Comparison of ENCODE assay signal across 12 mouse cellular contexts in genomic region chr5:4649858-4650556, GRCm38 (mm10).
DNase-seq lines count a peak whose midpoint lies in the region; ATAC-seq and TF ChIP-seq lines count a peak whose summit lies in the region.
"Had no signal": no experiment of that assay in that cellular context is flagged by ENCODE, and none has a peak within 500 bp of the region (broad histone marks: within the 10 kb centered on the region; RNA-seq: fewer than 3 reads in every experiment).

No protein-coding gene starts in this region.

- no peak for TF ChIP-seq CTCF in lung, embryonic 14.5 days (IDR thresholded peaks at IDR 0.05; ENCODE audit: low read depth)
- TF ChIP-seq CTCF in lung, adult 2 months (IDR thresholded peaks at IDR 0.05; ENCODE audit: insufficient read depth, low read length) = no peak

- intact Hi-C loops in heart, postnatal 10 days (cut with DNase I) = no loop called here

- H3K4me2 ChIP-seq in lung, embryonic 14.5 days = no peak overlapping the region
- 0 out of 2 replicates have a peak overlapping the region, but pooled peaks have one; percentile 15 for H3K4me2 ChIP-seq in embryonic facial prominence, embryonic 13.5 days
- H3K4me2 ChIP-seq in intestine, embryonic 16.5 days (ENCODE audit: low read depth, low read length) = no peak overlapping the region
- H3K4me2 ChIP-seq: hindbrain, embryonic 14.5 days; neural tube, embryonic 15.5 days had no signal

- H3K27ac ChIP-seq in heart, embryonic 10.5 days = no peak overlapping the region
- H3K27ac ChIP-seq in lung, embryonic 14.5 days (ENCODE audit: low read depth) = no peak overlapping the region
- no peak overlapping the region for H3K27ac ChIP-seq in embryonic facial prominence, embryonic 13.5 days
- no peak overlapping the region for H3K27ac ChIP-seq in intestine, embryonic 16.5 days (ENCODE audit: low read length)
- H3K27ac ChIP-seq: hindbrain, embryonic 14.5 days; liver, embryonic 14.5 days; neural tube, embryonic 15.5 days had no signal

- no peak for ATAC-seq in lung, embryonic 14.5 days (ENCODE audit: insufficient read depth)
- ATAC-seq in embryonic facial prominence, embryonic 13.5 days (ENCODE audit: insufficient number of reproducible peaks, insufficient read depth, low FRiP score, low TSS enrichment, low read depth) = no peak
- peak; percentile 26; the same call in 1 of the 2 replicates for ATAC-seq in intestine, embryonic 16.5 days

- H3K9me3 ChIP-seq in heart, embryonic 10.5 days = no peaks in the 10 kb centered on the region
- H3K9me3 ChIP-seq in lung, embryonic 14.5 days (ENCODE audit: low read depth, low read length) = no peaks in the 10 kb centered on the region
- H3K9me3 ChIP-seq in embryonic facial prominence, embryonic 13.5 days = 0 out of 2 replicates have a peak, but pooled peaks cover 3% of the 10 kb centered on the region
- H3K9me3 ChIP-seq in intestine, embryonic 16.5 days (ENCODE audit: control insufficient read depth, low read length) = no peaks in the 10 kb centered on the region
- H3K9me3 ChIP-seq: neural tube, embryonic 15.5 days had no signal

- TF ChIP-seq POLR2A in lung, adult 2 months (IDR thresholded peaks at IDR 0.05; ENCODE audit: borderline replicate concordance, extremely low read depth, low read depth, low read length) = no peak

- no peaks in the 10 kb centered on the region for H3K4me1 ChIP-seq in heart, embryonic 10.5 days
- peaks cover 3% of the 10 kb centered on the region; the same call in 1 of the 2 replicates for H3K4me1 ChIP-seq in lung, embryonic 14.5 days (ENCODE audit: insufficient read depth)
- H3K4me1 ChIP-seq in lung, adult 2 months (ENCODE audit: control insufficient read depth, insufficient read depth, low read length) = no peaks in the 10 kb centered on the region
- H3K4me1 ChIP-seq in embryonic facial prominence, embryonic 13.5 days = peaks cover 22% of the 10 kb centered on the region
- no peaks in the 10 kb centered on the region; the same call in 1 of the 2 replicates for H3K4me1 ChIP-seq in intestine, embryonic 16.5 days (ENCODE audit: control insufficient read depth, insufficient read depth, low read length)

- no peaks in the 10 kb centered on the region for H3K27me3 ChIP-seq in heart, embryonic 10.5 days (ENCODE audit: insufficient read depth, poor library complexity, severe bottlenecking)
- no peaks in the 10 kb centered on the region for H3K27me3 ChIP-seq in lung, embryonic 14.5 days (ENCODE audit: insufficient read depth, low read length)
- no peaks in the 10 kb centered on the region for H3K27me3 ChIP-seq in embryonic facial prominence, embryonic 13.5 days
- H3K27me3 ChIP-seq in intestine, embryonic 16.5 days (replicated peaks; ENCODE audit: control insufficient read depth, insufficient read depth, low read length) = no peaks in the 10 kb centered on the region
- H3K27me3 ChIP-seq: neural tube, embryonic 15.5 days had no signal

- 69% methylated on average over 6 of the region's 6 CpGs for WGBS in heart, embryonic 10.5 days
- WGBS in lung, embryonic 14.5 days = 38% methylated on average over 6 of the region's 6 CpGs
- WGBS in lung, adult 2 months = 50% methylated on average over 6 of the region's 6 CpGs
- 16% methylated on average over 6 of the region's 6 CpGs for WGBS in embryonic facial prominence, embryonic 13.5 days
- 27% methylated on average over 6 of the region's 6 CpGs for WGBS in intestine, embryonic 16.5 days

- DNase-seq in heart, postnatal 10 days = peak; percentile 22 to 34
- no peak for DNase-seq in heart, embryonic 10.5 days (ENCODE audit: low spot score)
- peak; percentile 23 for DNase-seq in lung, embryonic 14.5 days
- DNase-seq in lung, adult 2 months = no peak
- no peak for DNase-seq in urinary bladder, postnatal 14 days (ENCODE audit: low spot score)
- no peak for DNase-seq in urinary bladder, postnatal 36 days (ENCODE audit: low spot score in 2 of 2)
- DNase-seq: thymus, adult 2 months had no signal

- no peak overlapping the region for H3K9ac ChIP-seq in lung, embryonic 14.5 days
- no peak overlapping the region for H3K9ac ChIP-seq in embryonic facial prominence, embryonic 13.5 days
- no peak overlapping the region for H3K9ac ChIP-seq in intestine, embryonic 16.5 days (ENCODE audit: low read depth, low read length)
- H3K9ac ChIP-seq: hindbrain, embryonic 14.5 days; liver, embryonic 14.5 days; neural tube, embryonic 15.5 days had no signal

- H3K4me3 ChIP-seq in heart, embryonic 10.5 days = no peak overlapping the region
- H3K4me3 ChIP-seq in lung, embryonic 14.5 days (ENCODE audit: low read depth, low read length) = no peak overlapping the region
- no peak overlapping the region for H3K4me3 ChIP-seq in lung, adult 2 months (replicated peaks; ENCODE audit: extremely low read depth, low read depth, low read length)
- no peak overlapping the region for H3K4me3 ChIP-seq in embryonic facial prominence, embryonic 13.5 days
- H3K4me3 ChIP-seq in intestine, embryonic 16.5 days (ENCODE audit: low read length) = no peak overlapping the region
- H3K4me3 ChIP-seq: neural tube, embryonic 15.5 days had no signal

- H3K36me3 ChIP-seq in heart, embryonic 10.5 days = no peaks in the 10 kb centered on the region
- no peaks in the 10 kb centered on the region for H3K36me3 ChIP-seq in lung, embryonic 14.5 days (ENCODE audit: insufficient read depth)
- no peaks in the 10 kb centered on the region for H3K36me3 ChIP-seq in embryonic facial prominence, embryonic 13.5 days
- H3K36me3 ChIP-seq in intestine, embryonic 16.5 days (ENCODE audit: control insufficient read depth, insufficient read depth, low read length) = no peaks in the 10 kb centered on the region
- H3K36me3 ChIP-seq: neural tube, embryonic 15.5 days had no signal

Comparison
In these comparisons a context has a peak if more than half of its experiments do, and no peak if none do; other contexts are left out.
1. DNase-seq: peak in heart, postnatal 10 days (2 of 2) and lung, embryonic 14.5 days (single experiment); none in heart, embryonic 10.5 days (single experiment), lung, adult 2 months (single experiment), urinary bladder, postnatal 14 days (single experiment) and urinary bladder, postnatal 36 days (0 of 2).